Mouse (Mus musculus) thymus, postnatal 0 days (tissue): ENCODE results near the gene Ube4b. TPM values are rescaled to one million over a fixed set of nuclear protein-coding genes. Genes with fewer than 3 reads are reported as not detected.
A peak's percentile ranks its signal among the peaks of the same experiment; 100 is the strongest.
"Not testable (repeated sequence)": the region's sequence is repeated elsewhere in the genome, so short reads cannot be mapped to it uniquely, and the experiment has no call there.

Experiments used
- DNase-seq: peaks from one replicate; pipeline ENCODE4 v3.0.0-alpha.2; 2015; ENCODE audit warnings: low spot score
- polyA plus RNA-seq: library from polyadenylated mRNA; unstranded; fragments of >200 nt; fragmentation: Nextera tagmentation; extraction: Ambion mirVana; gene quantifications from 2 replicates; pipeline ENCODE4 v1.2.1, GENCODE M21; 2015

The Ube4b gene
- 27.3 and 28.5 TPM in 2 replicates for polyA plus RNA-seq

DNA sequence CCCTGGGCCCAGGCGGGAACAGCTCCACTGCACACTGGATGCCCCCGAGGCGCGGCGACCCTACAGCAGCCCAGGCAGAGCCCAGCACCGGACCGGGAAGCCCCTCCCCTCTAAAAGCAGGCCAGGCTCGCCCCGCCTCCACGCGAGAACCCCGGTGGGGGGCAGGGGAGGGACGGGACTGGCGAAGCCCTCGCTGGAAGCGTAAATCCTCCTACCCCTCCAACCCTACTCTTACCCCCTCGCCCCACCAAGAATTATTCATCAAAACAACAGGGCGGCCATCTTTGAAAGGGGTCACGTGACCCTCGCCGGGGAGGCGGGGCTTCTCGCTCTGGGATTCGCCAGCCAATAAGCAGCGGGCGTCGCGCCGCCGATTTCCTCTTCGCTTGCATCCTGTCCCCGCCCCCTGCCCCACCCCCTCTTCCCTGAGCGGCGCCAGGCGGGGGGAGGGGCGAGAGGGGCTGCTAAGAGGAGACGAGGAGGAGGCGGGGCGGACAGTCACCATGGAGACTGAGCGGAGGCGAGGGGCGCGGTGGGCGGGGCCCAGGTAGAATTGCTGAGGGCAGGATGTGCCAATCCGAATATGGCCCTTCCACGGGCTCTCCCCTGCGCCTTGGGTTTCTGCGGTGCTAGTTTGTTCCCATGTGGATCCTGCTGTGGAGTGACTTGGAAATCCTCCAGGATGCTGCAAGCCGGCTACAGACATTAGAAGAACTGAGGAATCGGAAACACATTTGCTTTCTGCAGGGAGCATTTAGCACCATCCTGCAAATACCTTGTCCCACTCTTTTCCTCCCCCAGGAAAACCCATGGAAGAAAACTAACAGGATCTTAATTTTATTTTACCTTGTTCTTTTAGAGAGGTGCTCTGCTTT, at the start of gene Ube4b:
Gene Ube4b (minus strand): TSS at position 425 of the 875 bp plus-strand sequence.
- peak; percentile 100 for DNase-seq

GRCm38 (mm10) chr4:149475096-149475495, 48.5 kb upstream of the Ube4b start:
- DNase-seq, result no peak

DNA sequence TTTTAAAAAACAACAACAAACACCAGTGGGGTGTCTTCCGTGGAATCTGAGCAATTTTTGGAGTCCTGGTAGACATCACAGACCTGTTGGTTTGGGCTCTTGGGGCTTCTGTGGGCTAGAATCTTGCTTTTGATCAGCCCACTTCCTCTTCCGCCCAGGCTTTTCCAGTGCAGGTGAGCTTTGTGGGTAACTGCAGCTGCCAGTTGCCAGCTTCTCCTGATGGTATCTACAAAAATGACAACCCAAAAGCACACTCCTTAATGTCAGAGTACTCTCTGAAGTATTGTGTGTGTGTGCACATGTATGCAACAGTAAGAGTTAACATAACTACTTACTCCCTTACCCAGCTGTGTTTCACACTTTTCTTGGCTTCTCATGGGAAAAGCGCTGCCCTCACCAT, 43.0 kb upstream of the Ube4b start:
- peak; percentile 94 for DNase-seq

- DNase-seq, result no peak
These were observed 36.9 kb upstream of the Ube4b start for GRCm38 (mm10) chr4:149463435-149463950.

GRCm38 (mm10) chr4:149462305-149462971, 35.9 kb upstream of the Ube4b start:
- DNase-seq, result no peak

DNA sequence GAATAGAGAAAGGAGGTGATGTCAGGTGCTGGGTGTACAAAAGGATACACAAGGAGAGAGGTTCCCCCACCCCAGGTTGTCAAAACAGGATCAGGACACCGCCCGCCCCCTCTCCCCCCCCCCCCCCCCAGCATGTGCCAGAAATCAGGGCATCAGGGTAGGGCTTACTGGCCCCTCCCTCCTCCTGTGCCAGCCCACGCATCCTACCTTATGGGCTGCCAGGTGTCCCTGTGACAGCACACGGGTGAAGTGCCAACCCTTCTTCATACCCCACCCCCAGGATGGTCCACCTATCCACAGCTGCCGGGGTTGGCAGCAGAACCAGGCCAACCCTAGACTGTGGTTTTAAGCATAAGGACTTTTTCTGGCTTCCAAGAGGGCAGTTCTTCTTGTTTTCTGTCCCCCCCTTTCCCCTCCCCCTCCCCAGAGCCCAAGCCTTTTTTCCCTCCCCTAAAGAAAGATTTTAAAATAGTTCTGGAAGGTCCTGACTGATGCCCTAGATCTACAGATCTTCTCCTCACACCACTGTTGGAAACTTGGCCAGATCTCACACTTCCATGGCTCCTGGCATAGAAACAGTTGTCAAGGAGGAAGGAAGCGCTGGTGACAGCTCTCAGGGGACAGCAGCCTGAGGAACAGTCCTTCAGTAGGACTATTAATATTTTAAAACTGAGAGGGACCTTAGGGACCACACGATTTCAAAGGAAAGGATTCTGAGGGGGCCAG, 35.2 kb upstream of the Ube4b start:
- peak; percentile 40 for DNase-seq

DNA sequence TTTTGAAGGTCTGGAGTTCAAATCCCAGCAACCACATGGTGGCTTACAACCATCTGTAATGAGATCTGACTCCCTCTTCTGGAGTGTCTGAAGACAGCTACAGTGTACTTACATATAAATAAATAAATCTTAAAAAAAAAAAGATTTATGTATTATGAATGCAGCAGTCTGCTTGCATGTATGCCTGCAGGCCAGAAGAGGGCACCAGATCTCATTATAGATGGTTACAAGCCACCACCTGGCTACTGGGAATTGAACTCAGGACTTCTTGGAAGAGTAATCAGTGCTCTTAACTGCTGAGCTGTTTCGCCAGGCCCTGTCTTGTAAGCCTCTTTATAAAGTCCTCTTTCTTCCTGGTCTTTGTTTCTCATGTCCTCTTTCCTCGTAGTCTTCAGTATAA, 33.9 kb upstream of the Ube4b start:
- DNase-seq, result not testable (repeated sequence)

DNA sequence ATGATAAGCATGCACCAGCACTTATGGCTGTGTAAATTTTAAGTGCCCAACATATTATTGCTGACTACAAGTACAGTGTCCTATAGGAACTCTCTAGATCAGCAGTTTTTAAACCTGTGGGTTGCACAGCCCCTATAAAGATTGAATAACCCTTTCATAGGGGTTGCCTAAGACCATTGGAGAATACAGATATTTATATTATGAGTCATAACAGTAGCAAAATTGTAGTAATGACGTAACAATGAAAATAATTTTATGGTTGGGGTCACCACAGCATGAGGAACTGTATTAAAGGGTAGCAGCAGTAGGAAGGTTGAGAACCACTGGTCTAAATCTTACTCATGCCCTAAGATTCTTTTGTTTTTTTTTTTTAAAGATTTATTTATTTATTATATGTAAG, 32.9 kb upstream of the Ube4b start:
- DNase-seq, result no peak

DNA sequence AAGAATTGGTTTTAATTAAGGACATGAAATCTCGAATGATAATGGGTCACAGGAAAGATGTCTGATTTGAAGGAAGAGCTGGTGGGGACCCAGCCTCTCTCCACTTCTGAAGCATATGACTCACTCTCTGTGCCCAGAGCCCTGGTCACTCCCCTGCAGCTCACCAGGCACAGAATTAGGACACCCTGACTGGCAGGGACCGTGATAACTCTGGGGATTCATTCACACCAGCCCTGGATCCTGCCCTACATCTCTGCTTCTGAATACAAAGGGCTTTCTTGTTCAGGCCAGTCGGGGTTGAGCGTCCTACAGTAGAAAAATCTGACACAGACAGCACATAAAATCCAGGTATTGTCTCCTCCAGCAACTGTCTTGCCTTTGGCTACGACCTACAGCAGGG, 32.0 kb upstream of the Ube4b start:
- no peak for DNase-seq

DNA sequence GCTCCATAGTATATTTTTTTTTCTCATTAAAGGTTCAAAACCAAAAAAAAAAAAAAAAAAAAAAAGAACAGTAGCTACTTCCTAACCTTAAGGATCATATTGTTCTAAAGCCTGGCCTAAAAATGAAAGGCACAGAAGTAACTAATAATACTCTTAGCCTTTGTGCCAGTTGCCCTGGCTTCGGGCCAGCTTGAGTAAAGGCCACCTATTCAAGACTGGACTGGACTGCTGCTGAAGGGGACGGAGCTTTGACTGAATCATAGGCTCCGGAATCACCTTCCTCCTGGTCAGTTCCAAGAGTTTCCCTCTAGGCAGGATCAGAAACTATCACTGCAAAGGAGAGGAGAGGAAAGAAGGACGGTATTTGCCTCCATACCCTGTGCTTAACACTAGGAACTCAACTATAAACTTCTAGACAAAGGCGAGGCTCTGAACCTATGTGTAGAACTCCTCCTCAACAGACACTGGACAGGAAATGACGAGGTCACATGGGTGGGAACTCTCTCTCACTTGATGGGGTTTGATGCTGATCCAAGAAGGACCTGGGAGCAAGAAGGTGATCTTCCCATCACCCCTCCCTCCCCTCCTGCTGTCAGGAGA, 31.4 kb upstream of the Ube4b start:
- no peak for DNase-seq

- not testable (repeated sequence) for DNase-seq
These were observed 30.6 kb upstream of the Ube4b start for GRCm38 (mm10) chr4:149457163-149457562.

DNA sequence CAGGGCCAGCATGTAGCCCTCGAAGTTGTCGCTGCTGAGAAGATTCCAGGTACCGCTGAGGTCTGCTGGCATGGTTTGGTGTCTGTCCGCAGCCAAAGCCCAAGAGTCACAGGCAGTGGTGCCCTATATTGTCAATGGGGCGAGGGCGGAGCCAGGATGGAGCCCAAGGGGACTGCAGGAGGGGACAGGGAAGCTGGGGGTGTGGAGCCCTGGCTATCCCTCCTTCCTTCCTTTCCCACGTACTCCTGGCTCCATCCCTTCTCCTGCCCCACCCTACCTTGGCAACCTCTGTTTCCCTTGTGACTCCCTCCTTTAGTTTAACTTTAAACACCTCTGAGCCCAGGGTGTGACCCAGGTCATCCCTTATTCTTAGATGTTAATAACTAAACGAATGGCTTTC, 28.3 kb upstream of the Ube4b start, which contains the start of gene Rbp7:
Gene Rbp7 (minus strand): TSS at position 100 of the 400 bp plus-strand sequence.
- DNase-seq, result no peak

GRCm38 (mm10) chr4:149454263-149454662, 27.7 kb upstream of the Ube4b start:
- DNase-seq, result no peak

DNA sequence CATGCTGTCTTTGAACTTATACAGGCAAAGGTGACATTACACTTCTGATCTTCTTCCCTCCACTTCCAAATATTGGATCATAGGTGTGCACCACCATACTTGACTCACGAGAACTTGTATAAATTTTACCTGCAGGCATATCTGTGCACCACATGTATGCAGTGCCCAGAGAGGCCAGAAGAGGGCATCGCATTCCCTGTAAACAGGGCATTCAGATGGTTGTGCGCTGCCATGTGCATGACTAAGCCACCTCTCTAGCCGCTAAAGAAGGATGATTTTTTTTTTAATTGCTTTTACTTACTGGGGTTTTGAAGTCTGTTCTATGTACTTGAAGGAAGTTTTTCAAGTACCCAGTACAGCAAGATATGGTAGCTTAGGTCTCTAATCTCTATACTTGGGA, 27.1 kb upstream of the Ube4b start:
- DNase-seq, result peak; percentile 75

- DNase-seq, result no peak
These were observed 24.1 kb upstream of the Ube4b start for GRCm38 (mm10) chr4:149450636-149451035.

GRCm38 (mm10) chr4:149446309-149446708, 19.8 kb upstream of the Ube4b start:
- no peak for DNase-seq

GRCm38 (mm10) chr4:149445868-149446267, 19.3 kb upstream of the Ube4b start:
- DNase-seq, result peak; percentile 41

DNA sequence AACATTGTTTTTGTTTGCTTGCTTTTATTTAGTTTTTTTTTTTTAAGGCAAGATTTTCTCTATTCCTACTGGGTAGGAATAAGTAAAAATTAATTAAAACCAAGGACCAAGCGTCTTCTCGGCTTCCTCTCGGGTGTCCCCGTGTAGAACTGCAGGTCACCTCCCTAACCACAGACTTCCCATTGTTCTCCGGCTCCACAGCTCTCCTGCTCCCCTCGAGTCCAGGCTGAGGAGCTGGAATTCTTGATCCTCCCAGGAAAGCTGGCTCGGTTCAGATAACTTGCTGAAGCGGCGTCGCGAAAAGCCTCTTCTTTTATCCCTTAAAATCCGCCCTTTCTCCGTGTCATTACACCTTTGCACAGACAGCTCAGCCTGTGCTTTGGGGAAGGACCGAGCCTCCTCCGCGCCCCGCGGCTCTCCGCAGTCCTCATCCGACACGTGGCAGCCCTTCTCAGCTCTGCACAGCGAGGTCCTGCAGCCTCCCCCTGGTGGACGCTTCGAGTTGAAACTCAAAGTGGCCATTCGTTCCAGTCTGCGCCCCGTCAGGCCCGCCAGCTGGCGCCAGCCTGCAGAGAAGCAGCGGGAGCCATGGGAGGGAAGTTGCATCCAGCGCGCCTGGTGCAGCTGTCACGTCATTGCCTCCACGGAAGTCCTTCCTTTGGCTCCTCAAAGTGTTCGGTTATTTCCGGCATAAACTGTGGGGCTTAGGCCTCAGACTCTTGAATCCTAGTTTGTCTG, 18.6 kb upstream of the Ube4b start:
- DNase-seq, result peak; percentile 94

DNA sequence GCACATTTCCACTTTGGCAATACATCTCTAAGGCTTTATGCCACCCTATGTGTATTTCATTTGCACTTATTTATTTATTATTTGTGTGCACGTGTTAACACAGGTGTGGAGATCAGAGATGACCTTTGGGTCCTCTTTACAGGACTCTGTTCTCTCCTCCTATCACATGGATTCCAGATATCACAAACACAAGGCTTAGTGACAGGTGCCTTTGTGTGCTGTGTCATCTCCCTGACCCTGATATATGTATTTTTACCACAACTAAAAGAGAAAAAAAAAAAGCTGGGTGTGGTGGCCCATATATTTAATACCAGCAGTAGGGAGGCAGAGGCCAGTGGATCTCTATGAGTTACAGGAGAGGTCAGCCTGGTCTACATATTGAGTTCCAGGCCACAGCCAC, 17.9 kb upstream of the Ube4b start:
- no peak for DNase-seq

GRCm38 (mm10) chr4:149442436-149442835, 15.9 kb upstream of the Ube4b start:
- no peak for DNase-seq
